Mouse (Mus musculus) liver, embryonic 14.5 days (tissue): ENCODE measurements at regions not wholly inside any gene's neighbourhood (a gene's known extent, or its start where the extent isn't known, plus 50 kb on each side); places are given as distances from the start of the nearest gene placed in this dataset.

ENCODE experiments used
- ATAC-seq: fragments of 200-750 bp; cut with Nextera tagmentation; 2 replicates; pipeline ENCODE4 v1.8.0; 2017; ENCODE audit warnings: moderate number of reproducible peaks, mild to moderate bottlenecking, moderate library complexity; ENCODE audit not compliant: insufficient read depth
- DNase-seq, 3 experiments: peaks; one replicate each; pipeline ENCODE4 v3.0.0-alpha.2; 2012 to 2013; ENCODE audit warnings: low read depth in 3 of 3, low spot score in 3 of 3
- H3K27ac ChIP-seq: fragments of 300-500 bp; sonication (generic); 2 replicates; pipeline ENCODE4 v1.5.1; 2014; ENCODE audit warnings: moderate library complexity, mild to moderate bottlenecking, control low read depth, inconsistent platforms
- H3K27me3 ChIP-seq: fragments of 300-500 bp; sonication (generic); 2 replicates; pipeline ENCODE4 v1.6.1; 2014; ENCODE audit warnings: mild to moderate bottlenecking, low read length, moderate library complexity; ENCODE audit not compliant: control insufficient read depth, insufficient read depth
- H3K36me3 ChIP-seq: fragments of 300-500 bp; sonication (generic); replicated peaks from 2 replicates; pipeline ENCODE4 v1.6.1; 2014; ENCODE audit warnings: low read depth; ENCODE audit not compliant: control insufficient read depth, insufficient read depth
- H3K4me1 ChIP-seq, 2 experiments: fragments of 200-500 bp in 1 of 2; fragments of 300-500 bp in 1 of 2; sonication (generic) in 1 of 2; replicated peaks; 2 replicates each; pipeline ENCODE4 v1.6.1; 2012 to 2014; ENCODE audit warnings: antibody characterized with exemption in 1 of 2, inconsistent platforms in 1 of 2, low read length in 1 of 2; ENCODE audit not compliant: control insufficient read depth in 2 of 2, insufficient read depth in 2 of 2
- H3K4me2 ChIP-seq: fragments of 300-500 bp; sonication (generic); 2 replicates; pipeline ENCODE4 v1.6.1; 2014; ENCODE audit warnings: low read depth, mild to moderate bottlenecking, control low read depth, moderate library complexity
- H3K4me3 ChIP-seq, 2 experiments: fragments of 200-500 bp in 1 of 2; fragments of 300-500 bp in 1 of 2; sonication (generic) in 1 of 2; 2 replicates each; pipeline ENCODE4 v1.5.1; 2012 to 2014; ENCODE audit warnings: low read depth in 2 of 2, low read length in 2 of 2, mild to moderate bottlenecking in 2 of 2, control low read depth in 1 of 2, inconsistent platforms in 1 of 2, moderate library complexity in 1 of 2; ENCODE audit not compliant: insufficient read depth in 1 of 2
- H3K9ac ChIP-seq: fragments of 300-500 bp; sonication (generic); replicated peaks from 2 replicates; pipeline ENCODE4 v1.6.1; 2014; ENCODE audit warnings: mild to moderate bottlenecking, control low read depth, moderate library complexity
- H3K9me3 ChIP-seq: fragments of 300-500 bp; sonication (generic); 2 replicates; pipeline ENCODE4 v1.6.1; 2016; ENCODE audit warnings: low read length, mixed read lengths; ENCODE audit not compliant: control insufficient read depth
- CTCF ChIP-seq: IDR thresholded peaks from 2 replicates; pipeline ENCODE4 v1.5.1; 2016; ENCODE audit warnings: antibody characterized with exemption, low read depth, control low read depth
- EP300 ChIP-seq: IDR thresholded peaks from 2 replicates; pipeline ENCODE4 v1.6.1; 2016; ENCODE audit warnings: antibody characterized with exemption, low read depth
- WGBS: fragments of 180-500 bp; shearing (Covaris S2); extraction: QIAGEN DNeasy Blood & Tissue Kit; methylation state at CpG from one replicate; pipeline ENCODE4 v1.1.7; 2014; ENCODE audit not compliant: insufficient replicate concordance; 5-methylcytosine and 5-hydroxymethylcytosine counted together

- Histone ChIP-seq H3K4me1 (no peaks in the 10 kb centered on the region), H3K9ac (no peak overlapping the region), H3K27ac (no peak overlapping the region), H3K4me2 (no peak overlapping the region), H3K36me3 (no peaks in the 10 kb centered on the region), H3K4me3 (no peak overlapping the region), H3K9me3 (no peaks in the 10 kb centered on the region), H3K27me3 (no peaks in the 10 kb centered on the region)
- DNase-seq (no peak), ATAC-seq (no peak)
- no peak for TF ChIP-seq CTCF
- TF ChIP-seq EP300: no peak
- WGBS: 28% methylated on average over 2 of the region's 2 CpGs
These were observed 230.9 kb downstream of the Tgfb2 start for GRCm38 (mm10) chr1:186474844-186475243.

GRCm38 (mm10) chr1:186474385-186474784 is 231.4 kb downstream of the Tgfb2 start:
- Histone ChIP-seq H3K9me3 (no peaks in the 10 kb centered on the region), H3K27me3 (no peaks in the 10 kb centered on the region), H3K4me1 (no peaks in the 10 kb centered on the region), H3K36me3 (no peaks in the 10 kb centered on the region), H3K27ac (no peak overlapping the region), H3K4me3 (no peak overlapping the region), H3K4me2 (no peak overlapping the region), H3K9ac (no peak overlapping the region)
- ATAC-seq (no peak), DNase-seq (no peak)
- 48% methylated on average over 1 of the region's 1 CpGs for WGBS
- TF ChIP-seq EP300: no peak
- TF ChIP-seq CTCF: no peak

- DNase-seq (no peak), ATAC-seq (no peak)
- WGBS: 71% methylated on average over 10 of the region's 10 CpGs
- H3K27ac ChIP-seq: no peak overlapping the region
- H3K4me3 ChIP-seq: no peak overlapping the region
- no peak overlapping the region for H3K9ac ChIP-seq
- no peaks in the 10 kb centered on the region for H3K9me3 ChIP-seq
- H3K4me2 ChIP-seq: no peak overlapping the region
- no peaks in the 10 kb centered on the region for H3K27me3 ChIP-seq
- TF ChIP-seq CTCF (no peak), EP300 (no peak)
- H3K4me1 ChIP-seq: no peaks in the 10 kb centered on the region
- no peaks in the 10 kb centered on the region for H3K36me3 ChIP-seq
These were observed 232.8 kb downstream of the Tgfb2 start for GRCm38 (mm10) chr1:186472955-186473354.

- TF ChIP-seq CTCF: no peak
- no peak for TF ChIP-seq EP300
- no peak overlapping the region for H3K9ac ChIP-seq
- ATAC-seq: no peak
- H3K36me3 ChIP-seq: no peaks in the 10 kb centered on the region
- no peaks in the 10 kb centered on the region for H3K9me3 ChIP-seq
- H3K27me3 ChIP-seq: no peaks in the 10 kb centered on the region
- WGBS: 76% methylated on average over 5 of the region's 5 CpGs
- no peak overlapping the region for H3K4me3 ChIP-seq
- no peak overlapping the region for H3K4me2 ChIP-seq
- no peak for DNase-seq
- H3K4me1 ChIP-seq: no peaks in the 10 kb centered on the region
- no peak overlapping the region for H3K27ac ChIP-seq
These were observed 240.3 kb downstream of the Tgfb2 start for GRCm38 (mm10) chr1:186465526-186465925.

- WGBS: 66% methylated on average over 10 of the region's 10 CpGs
- ATAC-seq (no peak), DNase-seq (no peak)
- Histone ChIP-seq H3K36me3 (no peaks in the 10 kb centered on the region), H3K9me3 (no peaks in the 10 kb centered on the region), H3K4me3 (no peak overlapping the region), H3K27me3 (no peaks in the 10 kb centered on the region), H3K27ac (no peak overlapping the region), H3K4me1 (no peaks in the 10 kb centered on the region), H3K4me2 (no peak overlapping the region), H3K9ac (no peak overlapping the region)
- TF ChIP-seq EP300 (no peak), CTCF (no peak)
These were observed 245.0 kb downstream of the Tgfb2 start for GRCm38 (mm10) chr1:186460742-186461141.
